Mouse (Mus musculus) right cerebral cortex, postnatal 25 days (tissue): ENCODE data around the gene Prr12.

Experiments
- DNase-seq: peaks from one replicate; pipeline ENCODE4 v3.0.0; 2022

Gene Prr12

DNA sequence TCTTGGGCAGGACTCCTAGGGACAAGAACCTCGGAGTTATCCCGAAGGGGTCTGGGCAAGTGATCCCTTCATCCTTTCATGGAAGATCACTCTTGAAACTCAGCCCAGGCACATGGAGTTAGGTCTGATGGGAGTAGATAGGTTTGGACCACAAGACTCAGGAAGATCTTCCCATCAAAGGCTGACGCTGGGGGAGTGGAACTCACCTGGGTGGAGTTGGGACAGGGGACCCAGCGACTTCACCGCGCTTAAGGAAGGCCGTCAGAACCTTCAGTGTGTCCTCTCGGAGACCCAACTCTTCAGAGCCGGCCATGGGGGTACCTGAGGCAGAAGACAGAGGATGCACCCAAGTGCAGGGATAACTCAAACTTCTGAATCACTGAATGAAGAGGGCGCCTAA is 56.0 kb downstream of the Prr12 start:
- no peak for DNase-seq

DNA sequence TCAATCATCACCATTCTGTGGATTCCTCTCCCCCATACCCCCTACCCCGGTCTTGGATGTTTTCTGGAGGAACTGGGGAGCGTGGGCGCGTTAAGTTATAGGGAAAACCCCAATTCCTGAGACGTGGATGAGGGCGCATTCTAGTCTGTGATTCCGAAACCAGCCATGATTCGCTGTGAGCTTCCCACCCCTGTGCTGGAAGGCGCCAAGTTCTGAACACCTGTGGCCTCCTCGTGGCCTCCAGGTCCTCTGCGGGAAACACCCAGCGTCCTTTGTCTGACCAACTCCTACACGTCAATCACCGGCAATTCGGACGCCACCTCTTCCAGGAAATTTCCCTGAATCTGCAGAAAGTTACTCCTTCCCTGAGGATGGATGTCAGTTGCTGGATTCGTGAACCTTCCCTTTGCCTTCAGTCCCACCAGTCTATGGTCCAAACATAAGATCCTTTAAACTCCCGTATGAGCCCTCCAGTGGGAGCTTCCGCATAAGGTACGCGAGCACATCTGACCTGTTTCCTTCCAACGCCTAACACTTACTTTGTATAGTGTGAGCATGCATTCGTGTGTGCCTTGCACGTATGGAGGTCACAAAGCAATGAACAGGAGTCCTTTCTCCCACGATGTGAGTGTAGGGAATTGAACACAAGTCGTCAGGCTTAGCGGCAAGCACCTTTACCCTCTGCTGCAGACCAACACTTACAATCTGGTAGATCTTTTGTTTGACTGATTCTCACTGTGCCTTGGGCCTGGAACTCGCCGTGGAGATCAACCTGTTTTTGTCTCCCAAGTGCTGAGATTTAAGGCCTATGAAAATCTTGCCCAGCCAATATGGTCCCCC is 65.6 kb downstream of the Prr12 start:
- no peak for DNase-seq

DNA sequence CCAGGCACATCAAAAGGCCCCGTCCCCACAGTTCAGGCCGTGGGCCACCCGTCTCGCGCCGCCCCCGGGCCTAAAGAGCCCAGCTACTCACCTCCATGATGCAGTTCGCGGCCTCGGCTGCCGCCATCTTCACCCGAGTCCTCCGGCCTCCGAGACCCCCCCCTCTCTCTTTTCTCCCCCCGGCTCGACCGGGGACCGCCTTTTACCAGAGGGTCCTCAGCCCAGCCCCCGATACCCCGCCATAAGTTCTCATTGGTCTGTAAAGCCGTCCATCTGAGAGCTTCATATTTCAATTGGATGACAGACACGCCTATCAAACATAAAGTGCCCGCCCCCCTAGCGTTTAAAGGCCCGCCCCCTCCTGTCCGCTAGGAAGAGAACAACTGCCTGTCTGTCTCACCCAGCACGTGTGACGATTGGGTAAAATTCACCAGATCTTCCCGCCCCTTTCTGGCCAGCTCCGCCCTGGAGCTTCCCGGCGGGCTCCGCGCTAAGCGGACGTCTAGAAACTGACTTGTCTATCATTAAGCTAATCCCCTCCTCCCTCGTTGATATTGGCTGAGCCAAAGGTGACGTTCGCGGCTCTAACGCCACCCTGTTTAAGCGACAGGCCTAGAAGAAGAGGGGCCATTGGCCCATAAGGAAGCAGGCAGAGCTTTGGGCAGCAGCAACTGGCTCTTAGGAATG is 66.3 kb downstream of the Prr12 start, which contains the start of gene Prmt1:
TSS of gene Prmt1 (minus strand) at position 377 of the 687 bp plus-strand sequence.
- peak; percentile 98 for DNase-seq

DNA sequence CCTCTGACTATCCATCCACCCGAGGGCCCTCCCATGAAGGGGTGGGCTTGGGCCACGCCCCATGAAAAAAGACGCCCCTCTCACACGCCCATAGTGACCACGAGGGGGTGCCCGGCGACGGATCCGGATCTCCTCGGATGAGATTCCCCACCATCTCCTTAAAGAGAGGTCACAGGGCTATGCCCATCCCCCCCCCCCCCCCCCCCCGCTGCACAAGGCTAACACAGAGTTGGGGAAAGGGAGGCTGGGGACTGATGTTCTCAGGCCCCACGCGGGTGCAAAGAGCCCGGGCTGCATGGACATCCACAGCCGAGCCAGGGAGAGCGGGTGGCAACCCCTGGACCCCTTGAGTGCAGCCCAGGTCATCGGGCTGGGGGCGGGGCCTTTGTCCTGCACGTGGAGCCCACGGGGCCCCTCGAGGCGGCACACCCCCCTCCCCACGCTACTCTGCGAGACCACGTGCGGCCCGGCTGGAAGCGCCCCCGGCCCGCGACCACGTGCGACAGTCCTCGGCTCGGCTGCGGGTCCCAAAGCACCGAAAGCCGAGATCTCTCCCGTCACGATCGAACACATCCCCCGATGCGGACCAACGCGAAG is 67.0 kb downstream of the Prr12 start:
- DNase-seq, result peak; percentile 46

DNA sequence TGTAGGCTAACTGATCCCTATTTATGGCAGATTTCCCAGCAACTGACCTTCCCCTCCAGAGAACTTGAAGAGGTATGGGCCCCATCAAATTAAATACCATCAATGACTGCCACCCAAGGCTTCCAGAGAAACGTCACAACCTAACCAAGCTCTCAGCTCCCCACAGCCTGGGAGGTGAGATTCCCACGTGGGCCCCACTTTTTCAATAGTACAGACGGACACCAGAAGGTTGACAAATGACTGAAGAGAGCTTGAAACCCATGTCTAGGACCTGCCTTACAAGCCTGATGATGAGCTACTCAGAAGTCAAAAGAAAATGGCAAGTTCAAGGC is 67.9 kb downstream of the Prr12 start:
- DNase-seq, result no peak

DNA sequence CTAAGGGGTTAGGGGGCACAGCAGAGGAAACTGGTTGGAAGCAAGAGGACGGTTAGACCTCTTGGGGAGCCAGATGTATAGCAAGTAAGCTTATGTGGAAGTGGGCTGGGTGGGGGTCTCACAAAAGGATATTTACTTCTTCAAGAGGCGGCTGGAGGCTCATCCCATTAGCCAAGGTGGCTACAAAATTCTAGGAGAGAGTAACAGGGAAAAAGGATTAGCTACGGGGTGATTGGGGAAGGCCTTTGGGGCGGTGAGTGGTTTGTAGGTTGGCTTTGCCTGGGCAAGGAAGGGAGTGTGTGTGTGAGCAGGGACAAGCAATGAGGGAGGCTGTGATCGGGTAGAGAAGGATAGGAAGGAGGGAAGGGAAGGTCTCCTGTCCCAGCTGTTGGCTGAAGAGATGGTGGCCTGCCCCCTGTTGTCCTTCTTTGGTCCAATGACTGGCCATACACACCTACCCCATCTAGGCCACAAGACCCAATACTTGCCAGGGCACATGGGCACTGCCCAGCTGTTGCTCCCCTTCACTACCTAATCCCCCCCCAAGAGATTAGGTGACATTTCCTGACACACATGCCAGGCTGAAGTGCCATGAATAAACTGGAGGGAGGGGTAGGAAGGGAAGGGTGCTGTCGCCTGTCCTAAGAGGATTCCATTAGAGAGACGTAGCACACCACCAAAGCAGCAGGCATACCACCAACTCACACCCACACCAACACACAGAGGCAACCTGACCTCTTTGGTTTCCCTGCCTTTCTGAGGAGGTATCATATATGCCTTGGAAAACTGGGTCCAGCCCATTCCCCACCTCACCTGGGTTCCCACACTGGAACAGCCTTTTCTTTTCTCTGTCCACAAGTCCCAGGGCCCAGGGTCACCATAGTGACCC is 68.5 kb downstream of the Prr12 start:
- DNase-seq, result no peak

DNA sequence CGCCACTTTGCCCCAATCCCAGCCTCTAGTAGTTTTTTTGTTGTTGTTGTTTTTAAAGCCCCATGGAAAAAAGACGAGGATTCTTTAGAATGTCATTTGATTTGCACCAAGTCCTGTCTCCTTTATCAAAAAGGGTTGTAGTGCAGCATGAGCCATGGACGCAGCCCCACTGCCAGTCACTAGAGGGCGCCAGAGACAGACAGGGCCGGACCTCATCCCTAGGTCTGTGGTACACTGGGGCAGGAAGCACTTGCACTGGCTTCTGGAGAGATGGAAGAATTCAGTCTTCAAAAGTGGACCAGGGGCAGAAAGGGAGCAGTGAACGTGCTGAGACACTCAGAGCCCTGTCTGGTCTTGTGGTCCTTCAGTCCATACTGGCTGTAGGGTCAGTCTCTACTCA is 69.6 kb downstream of the Prr12 start:
- peak; percentile 72 for DNase-seq

DNA sequence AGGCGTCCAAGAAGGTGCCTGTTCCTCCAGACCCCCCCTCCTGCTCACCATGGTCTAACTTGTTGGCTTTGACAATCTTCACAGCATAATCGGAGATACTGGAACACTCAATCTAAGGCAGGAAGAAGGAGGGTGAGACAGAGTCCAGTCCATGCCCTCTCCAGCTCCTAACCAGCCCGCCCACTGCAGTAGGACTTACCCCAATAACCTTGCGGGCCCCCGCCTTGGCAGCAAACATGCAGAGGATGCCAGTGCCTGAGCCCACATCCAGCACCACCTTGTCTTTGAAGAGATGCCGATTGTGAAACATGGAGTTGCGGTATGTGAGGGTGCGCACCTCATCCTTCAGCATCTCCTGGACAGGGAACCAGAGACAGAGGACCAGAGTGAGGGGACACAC is 71.1 kb downstream of the Prr12 start:
- DNase-seq, result no peak

DNA sequence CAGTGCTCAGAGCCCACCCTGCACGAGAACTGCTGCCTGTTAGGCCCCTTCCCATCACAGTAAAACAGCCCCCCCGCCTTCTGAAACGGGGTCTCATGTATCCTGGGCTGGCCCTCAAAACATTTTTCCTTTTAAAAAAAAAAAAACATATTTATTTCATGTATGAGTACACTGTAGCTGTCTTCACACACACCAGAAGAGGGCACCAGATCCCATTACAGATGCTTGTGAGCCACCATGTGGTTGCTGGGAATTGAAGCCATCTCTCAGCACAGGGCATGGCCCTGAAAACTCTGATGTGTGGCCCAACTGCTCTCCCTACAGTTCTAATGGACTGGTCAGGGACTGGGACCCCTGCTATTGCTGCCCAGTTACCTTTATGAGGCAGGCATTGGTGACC is 74.4 kb downstream of the Prr12 start:
- no peak for DNase-seq
